Mouse (Mus musculus) lung, adult 2 months (tissue): Measurements from ENCODE around the gene Clptm1. TPM values are rescaled to one million over a fixed set of nuclear protein-coding genes. Genes with fewer than 3 reads are reported as not detected.

Experiments used
- DNase-seq: peaks from one replicate; pipeline ENCODE4 v3.0.0; 2022
- H3K4me1 ChIP-seq: fragments of 200-500 bp; 2 replicates; pipeline ENCODE4 v1.6.1; 2011; ENCODE audit warnings: low read length; ENCODE audit not compliant: control insufficient read depth, insufficient read depth
- H3K4me3 ChIP-seq: fragments of 200-500 bp; replicated peaks from 2 replicates; pipeline ENCODE3; 2011; ENCODE audit warnings: low read depth, mild to moderate bottlenecking, control low read depth, low read length; ENCODE audit errors: extremely low read depth
- CTCF ChIP-seq: fragments of 200-500 bp; IDR thresholded peaks from 2 replicates; pipeline ENCODE4 v1.5.1; 2011; ENCODE audit warnings: mild to moderate bottlenecking, low read length, control low read depth; ENCODE audit not compliant: insufficient read depth
- POLR2A ChIP-seq: fragments of 200-500 bp; IDR thresholded peaks from 2 replicates; pipeline ENCODE4 v1.6.1; 2011; ENCODE audit warnings: low read depth, mild to moderate bottlenecking, control low read depth, low read length, borderline replicate concordance; ENCODE audit errors: extremely low read depth
- WGBS: fragments of 180-500 bp; shearing (Covaris S2); methylation state at CpG from one replicate; pipeline ENCODE4 v1.1.7; 2018; 5-methylcytosine and 5-hydroxymethylcytosine counted together
- polyA plus RNA-seq: library from polyadenylated mRNA; depleted of rRNA; stranded (reverse); fragments of >200 nt; gene quantifications from 2 replicates; pipeline ENCODE4 v1.2.3, GENCODE M21; 2012

Clptm1 gene
- polyA plus RNA-seq, 1 experiment = 143 TPM

GRCm38 (mm10) chr7:19634591-19634990 lies 30.2 kb downstream of the Clptm1 start:
- 92% methylated on average over 2 of the region's 2 CpGs for WGBS
- Histone ChIP-seq H3K4me3 (no peak overlapping the region), H3K4me1 (peaks cover 1% of the 10 kb centered on the region; the same call in 1 of the 2 replicates)
- TF ChIP-seq CTCF = no peak
- no peak for TF ChIP-seq POLR2A
- no peak for DNase-seq

- no peak for DNase-seq
- 92% methylated on average over 15 of the region's 15 CpGs for WGBS
- peaks cover 3% of the 10 kb centered on the region; the same call in 1 of the 2 replicates for H3K4me1 ChIP-seq
- no peak overlapping the region for H3K4me3 ChIP-seq
- TF ChIP-seq POLR2A (no peak), CTCF (no peak)
Measured at GRCm38 (mm10) chr7:19633855-19634254, 31.0 kb downstream of the Clptm1 start.

GRCm38 (mm10) chr7:19633197-19633596 lies 31.6 kb downstream of the Clptm1 start:
- WGBS = 86% methylated on average over 17 of the region's 17 CpGs
- Histone ChIP-seq H3K4me3 (no peak overlapping the region), H3K4me1 (peaks cover 3% of the 10 kb centered on the region; the same call in 1 of the 2 replicates)
- DNase-seq = no peak
- TF ChIP-seq POLR2A (no peak), CTCF (no peak)

- peaks cover 6% of the 10 kb centered on the region; the same call in 1 of the 2 replicates for H3K4me1 ChIP-seq
- TF ChIP-seq CTCF (no peak), POLR2A (no peak)
- DNase-seq = no peak
- no peak overlapping the region for H3K4me3 ChIP-seq
Measured at GRCm38 (mm10) chr7:19632720-19633119, 32.1 kb downstream of the Clptm1 start.

GRCm38 (mm10) chr7:19632275-19632674 lies 32.6 kb downstream of the Clptm1 start:
- Histone ChIP-seq H3K4me1 (peaks cover 6% of the 10 kb centered on the region; the same call in 1 of the 2 replicates), H3K4me3 (no peak overlapping the region)
- TF ChIP-seq CTCF (no peak), POLR2A (no peak)

GRCm38 (mm10) chr7:19629361-19629734 lies 35.5 kb downstream of the Clptm1 start, which contains the start of gene Relb:
TSS of gene Relb (minus strand) at chr7:19629438.
- H3K4me3 ChIP-seq = peak within 1 kb of the TSS; percentile 93
- no peak for TF ChIP-seq POLR2A
- peak; percentile 90 for DNase-seq
- 1% methylated on average over 41 of the region's 41 CpGs for WGBS
- peaks cover 6% of the 10 kb centered on the region; the same call in 1 of the 2 replicates for H3K4me1 ChIP-seq

More at GRCm38 (mm10) chr7:19632275-19632674, 32.6 kb downstream of the Clptm1 start:
- DNase-seq = no peak

- TF ChIP-seq POLR2A = peak; percentile 61; the same call in 1 of the 2 replicates
- no peak for TF ChIP-seq CTCF
- H3K4me3 ChIP-seq = peak overlapping the region; percentile 93
Measured at GRCm38 (mm10) chr7:19628536-19629360, 36.1 kb downstream of the Clptm1 start.

GRCm38 (mm10) chr7:19628192-19628535 lies 36.7 kb downstream of the Clptm1 start:
- no peak for DNase-seq
- 9% methylated on average over 17 of the region's 17 CpGs for WGBS
- Histone ChIP-seq H3K4me3 (peak overlapping the region; percentile 48), H3K4me1 (peaks cover 6% of the 10 kb centered on the region; the same call in 1 of the 2 replicates)
- no peak for TF ChIP-seq CTCF
- TF ChIP-seq POLR2A = peak; percentile 42; the same call in 1 of the 2 replicates

More at GRCm38 (mm10) chr7:19628536-19629360, 36.1 kb downstream of the Clptm1 start:
- WGBS = 2% methylated on average over 57 of the region's 57 CpGs
- H3K4me1 ChIP-seq = peaks cover 6% of the 10 kb centered on the region; the same call in 1 of the 2 replicates
- peak; percentile 97 for DNase-seq

- peaks cover 6% of the 10 kb centered on the region; the same call in 1 of the 2 replicates for H3K4me1 ChIP-seq
- 44% methylated on average over 3 of the region's 3 CpGs for WGBS
- no peak overlapping the region for H3K4me3 ChIP-seq
- no peak for DNase-seq
- TF ChIP-seq CTCF = no peak
- TF ChIP-seq POLR2A = no peak
Measured at GRCm38 (mm10) chr7:19627721-19628120, 37.1 kb downstream of the Clptm1 start.

- TF ChIP-seq CTCF (no peak), POLR2A (no peak)
- WGBS = 33% methylated on average over 2 of the region's 2 CpGs
- Histone ChIP-seq H3K4me1 (peaks cover 3% of the 10 kb centered on the region; the same call in 1 of the 2 replicates), H3K4me3 (no peak overlapping the region)
- DNase-seq = no peak
Measured at GRCm38 (mm10) chr7:19623433-19623832, 41.4 kb downstream of the Clptm1 start.
